8 mouse cellular contexts compared by ENCODE assay signal in genomic region chr8:22124220-22125152, GRCm38 (mm10). TPM values are rescaled to one million over a fixed set of nuclear protein-coding genes. Genes with fewer than 3 reads are reported as not detected.
DNase-seq lines count a peak whose midpoint lies in the region; ATAC-seq and TF ChIP-seq lines count a peak whose summit lies in the region.

TSS of gene Nek5 (minus strand) at chr8:22125053.

- peak within 1 kb of the TSS; percentile 62 for H3K9ac ChIP-seq in heart, adult 2 months (ENCODE audit: low read depth, low read length)
- H3K9ac ChIP-seq in lung, embryonic 14.5 days, result peak within 1 kb of the TSS; percentile 40

- no peaks in the 10 kb centered on the region for H3K36me3 ChIP-seq in heart, adult 2 months (ENCODE audit: control insufficient read depth, insufficient read depth, low read length)
- H3K36me3 ChIP-seq in lung, embryonic 14.5 days (ENCODE audit: insufficient read depth), result 0 out of 2 replicates have a peak, but pooled peaks cover 15% of the 10 kb centered on the region

- no peak within 1 kb of the TSS for H3K27ac ChIP-seq in brown adipose tissue, adult 24 weeks (replicated peaks; ENCODE audit: low read depth, low read length)
- no peak within 1 kb of the TSS for H3K27ac ChIP-seq in heart, adult 2 months
- H3K27ac ChIP-seq in lung, embryonic 14.5 days (ENCODE audit: low read depth), result no peak within 1 kb of the TSS

- TF ChIP-seq POLR2A in heart, adult 2 months (IDR thresholded peaks at IDR 0.05; ENCODE audit: insufficient read depth, low read depth, low read length), result no peak

- H3K9me3 ChIP-seq in lung, embryonic 14.5 days (ENCODE audit: low read depth, low read length), result no peaks in the 10 kb centered on the region

- 2% methylated on average over 29 of the region's 29 CpGs for whole genome bisulfite sequencing in heart, adult 2 months
- 2% methylated on average over 29 of the region's 29 CpGs for WGBS in lung, embryonic 14.5 days

- TF ChIP-seq CTCF in heart, adult 2 months (IDR thresholded peaks at IDR 0.05), result peak; percentile 57
- peak; percentile 56 for TF ChIP-seq CTCF in lung, embryonic 14.5 days (IDR thresholded peaks at IDR 0.05; ENCODE audit: low read depth)

- peak within 1 kb of the TSS; percentile 81 for H3K4me2 ChIP-seq in lung, embryonic 14.5 days

- no peaks in the 10 kb centered on the region for H3K4me1 ChIP-seq in brown adipose tissue, adult 24 weeks (ENCODE audit: control insufficient read depth, insufficient read depth, insufficient read length, low read length)
- H3K4me1 ChIP-seq in heart, adult 2 months (ENCODE audit: control insufficient read depth, insufficient read depth, low read length), result peaks cover 2% of the 10 kb centered on the region
- H3K4me1 ChIP-seq in lung, embryonic 14.5 days (ENCODE audit: insufficient read depth), result no peaks in the 10 kb centered on the region

- H3K4me3 ChIP-seq in brown adipose tissue, adult 24 weeks (ENCODE audit: insufficient read depth, low read depth, low read length), result peak within 1 kb of the TSS; percentile 51
- peak within 1 kb of the TSS; percentile 40 for H3K4me3 ChIP-seq in heart, adult 2 months
- H3K4me3 ChIP-seq in lung, embryonic 14.5 days (ENCODE audit: low read depth, low read length), result peak within 1 kb of the TSS; percentile 45

- peak; percentile 88 for ATAC-seq in lung, embryonic 14.5 days (ENCODE audit: insufficient read depth)
- 0 out of 2 replicates have a peak, but pooled peaks have one; percentile 52 for ATAC-seq in neutrophil, adult 5-6 weeks (ENCODE audit: extremely low read depth, insufficient number of reproducible peaks, low FRiP score, poor library complexity, severe bottlenecking)

- H3K27me3 ChIP-seq in heart, adult 2 months (ENCODE audit: control insufficient read depth, insufficient read depth, low read length), result no peaks in the 10 kb centered on the region
- H3K27me3 ChIP-seq in lung, embryonic 14.5 days (ENCODE audit: insufficient read depth, low read length), result no peaks in the 10 kb centered on the region

- no peaks in the 10 kb centered on the region for H3K79me2 ChIP-seq in heart, adult 2 months (replicated peaks; ENCODE audit: control insufficient read depth, insufficient read depth, low read length)

- TF ChIP-seq EP300 in heart, adult 2 months (IDR thresholded peaks at IDR 0.05; ENCODE audit: insufficient read depth, low read depth, low read length), result no peak

- peak; percentile 50 to 53 for DNase-seq in right cerebral cortex, postnatal 10 days (ENCODE audit: low spot score in 2 of 2)
- no peak for DNase-seq in right cerebral cortex, postnatal 25 days
- DNase-seq in heart, adult 2 months, result peak; percentile 31 to 43
- peak; percentile 52 for DNase-seq in kidney, adult 18-20 months
- peak; percentile 86 for DNase-seq in lung, embryonic 14.5 days
- no peak for DNase-seq in left cerebral cortex, adult 11 months (ENCODE audit: low spot score)

- intact Hi-C loops in heart, adult 2 months (cut with DNase I), result no loop called here

RNA-seq across cellular contexts. Expression of gene Nek5, which starts in this region (rescaled TPM):
- not detected in 2 replicates for polyA plus RNA-seq in brown adipose tissue, adult 24 weeks (2012; ENCODE audit: insufficient read depth, insufficient read length, missing spikeins)
- not detected for total RNA-seq in heart, adult 2 months (2021)
- polyA plus RNA-seq in heart, adult 2 months (2012; rRNA removed), result 0.12 and 0.23 TPM in 2 replicates
- 0.26 and 0.27 TPM in 2 replicates for polyA plus RNA-seq in lung, embryonic 14.5 days (2014; fragmentation: Nextera tagmentation; extraction: Ambion mirVana)
- total RNA-seq in neutrophil, adult 5-6 weeks (2017), result 0.23 and 0.49 TPM in 2 replicates

Comparison
In these comparisons a context has a peak if more than half of its experiments do, and no peak if none do; other contexts are left out.
1. DNase-seq: peak in right cerebral cortex, postnatal 10 days (2 of 2) and kidney, adult 18-20 months (single experiment); none in right cerebral cortex, postnatal 25 days (single experiment) and left cerebral cortex, adult 11 months (single experiment).
2. Peak in DNase-seq, H3K4me3 ChIP-seq and H3K9ac ChIP-seq in heart, adult 2 months; RNA of the gene not detected or under 1 TPM.
3. Peak in DNase-seq, ATAC-seq, H3K4me3 ChIP-seq, H3K9ac ChIP-seq and H3K4me2 ChIP-seq in lung, embryonic 14.5 days; RNA of the gene not detected or under 1 TPM.
4. Peak in ATAC-seq in neutrophil, adult 5-6 weeks; RNA of the gene not detected or under 1 TPM.
5. Peak in every context shown above with its lines, with median percentiles within 50 percentile points of each other: H3K4me3 ChIP-seq.